Mouse (Mus musculus) cerebellum, postnatal 4 days (tissue): ENCODE data around the gene Fam81a.
A peak's percentile ranks its signal among the peaks of the same experiment; 100 is the strongest.

Experiments used
- DNase-seq, 2 experiments: peaks; one replicate each; pipeline ENCODE4 v3.0.0; 2022; ENCODE audit warnings: low spot score in 2 of 2, mixed read lengths in 1 of 2

The Fam81a gene

DNA sequence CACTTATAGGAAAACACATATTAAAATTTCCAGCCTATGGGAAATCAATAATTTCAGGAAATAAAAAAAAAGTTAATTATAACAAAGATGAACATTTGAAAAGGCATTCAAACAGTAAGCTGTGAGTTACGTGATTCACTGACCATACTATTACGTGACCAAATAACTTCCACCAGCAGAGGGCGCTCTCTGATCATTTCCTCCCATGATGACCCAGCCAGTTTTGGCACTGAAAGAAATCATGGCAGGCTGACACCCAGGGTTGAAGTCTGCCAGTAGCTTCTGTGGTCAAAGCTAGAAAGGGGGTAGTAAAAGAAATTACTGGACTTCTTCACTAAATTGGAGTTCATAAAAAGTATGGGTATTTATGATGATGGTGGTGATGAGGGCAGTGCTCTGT lies 33.1 kb downstream of the Fam81a start:
- DNase-seq, result peak; percentile 82 to 91

GRCm38 (mm10) chr9:70108151-70108550 lies 34.2 kb downstream of the Fam81a start:
- DNase-seq, result no peak

GRCm38 (mm10) chr9:70105573-70105972 lies 36.8 kb downstream of the Fam81a start:
- DNase-seq, result no peak

GRCm38 (mm10) chr9:70103106-70103505 lies 39.3 kb downstream of the Fam81a start:
- DNase-seq, result no peak

GRCm38 (mm10) chr9:70097542-70097941 lies 44.8 kb downstream of the Fam81a start:
- no peak for DNase-seq

DNA sequence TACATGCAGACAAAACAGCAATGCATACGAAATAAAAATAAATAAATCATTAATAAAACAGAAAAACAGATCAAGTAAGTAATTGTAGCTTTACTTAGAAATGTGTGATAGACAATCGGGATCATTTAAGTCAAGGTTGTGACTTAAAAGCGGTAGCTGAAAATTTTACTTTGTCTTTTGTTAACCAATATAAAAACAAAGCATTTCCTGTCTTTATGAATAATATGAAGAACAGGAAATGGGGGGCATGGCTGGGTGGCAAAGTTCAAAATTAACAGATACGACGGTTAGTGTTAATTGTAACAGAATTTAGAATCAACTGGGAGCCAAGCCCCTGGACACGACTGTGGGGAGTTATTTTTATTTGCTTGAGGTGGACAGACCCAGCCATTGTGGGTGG lies 47.3 kb downstream of the Fam81a start:
- no peak for DNase-seq

- peak in 1 of 2 experiments; percentile 35 for DNase-seq
Observed at GRCm38 (mm10) chr9:70090541-70090940, 51.8 kb downstream of the Fam81a start.

GRCm38 (mm10) chr9:70088786-70089096 lies 53.6 kb downstream of the Fam81a start:
- no peak for DNase-seq

DNA sequence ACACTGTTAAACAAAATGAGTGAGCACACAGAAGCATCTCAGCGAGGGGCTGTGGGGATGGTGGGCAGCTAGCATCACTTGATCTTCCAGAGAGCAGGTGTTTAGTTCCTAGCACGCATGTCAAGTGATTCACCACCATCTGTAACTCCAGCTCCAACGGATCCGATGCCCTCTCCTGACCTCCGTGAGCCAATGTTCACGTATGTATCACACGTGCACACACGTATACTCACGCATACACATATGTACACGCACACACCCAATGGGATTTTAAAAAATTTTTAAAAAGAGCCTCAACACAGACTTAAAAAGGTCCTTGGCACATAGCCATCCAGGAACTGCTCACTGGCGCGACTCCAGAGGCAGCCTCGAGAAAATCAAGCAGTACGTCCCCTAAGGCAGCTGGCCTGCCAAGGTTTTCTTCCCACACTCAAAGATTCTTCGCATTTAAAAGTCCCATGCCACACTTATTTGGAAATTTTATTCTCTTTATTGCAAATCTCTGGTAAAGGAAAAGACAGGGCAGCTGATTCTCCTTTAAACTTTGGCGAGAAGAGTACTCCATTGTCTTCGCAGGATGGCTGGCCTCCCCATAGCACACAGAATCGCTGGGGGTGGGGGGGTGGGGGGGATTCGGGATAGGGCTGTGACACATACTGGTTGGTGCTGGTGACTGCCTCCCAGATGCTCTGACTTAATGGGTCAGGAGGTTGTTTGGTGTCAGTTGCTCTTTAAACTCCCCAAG lies 54.1 kb downstream of the Fam81a start:
- peak in 1 of 2 experiments; percentile 50 for DNase-seq

DNA sequence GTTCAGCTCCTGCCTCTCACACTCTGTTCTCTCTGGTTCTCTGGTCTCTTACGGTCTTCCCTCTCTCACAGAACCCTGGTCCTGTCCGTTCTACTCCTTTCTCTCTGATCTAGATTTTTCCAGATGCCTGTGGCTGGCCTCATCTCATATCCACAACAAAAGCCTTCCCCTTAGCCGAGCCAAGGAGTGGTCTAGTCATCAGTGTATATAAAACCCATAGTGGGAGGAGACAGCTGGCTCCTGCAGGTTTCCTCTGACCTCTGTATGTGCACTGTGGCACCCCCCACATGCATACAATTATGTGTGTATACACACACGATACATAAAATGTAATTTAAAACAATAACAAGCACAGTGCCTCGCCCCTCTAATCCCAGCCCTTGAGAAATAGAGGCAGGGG lies 55.0 kb downstream of the Fam81a start:
- DNase-seq, result no peak

DNA sequence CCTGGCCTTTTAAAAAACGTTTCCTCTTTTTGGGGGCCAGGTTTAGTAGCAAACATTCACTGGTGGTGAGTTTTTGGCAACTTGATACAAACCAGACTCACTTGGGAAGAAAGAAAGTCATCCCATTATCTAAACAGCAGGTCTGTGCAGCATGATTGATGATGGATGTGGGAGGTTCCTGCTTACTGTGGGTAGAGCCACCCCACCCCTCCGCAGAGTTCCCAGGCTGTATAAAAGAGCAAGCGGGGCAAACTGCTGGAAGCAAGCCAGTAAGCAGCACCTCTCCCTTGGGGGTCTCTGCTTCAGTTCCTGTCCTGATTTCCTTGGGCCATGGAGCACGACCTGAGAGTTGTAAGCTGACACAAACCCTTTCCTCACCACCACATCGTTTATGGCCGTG lies 56.3 kb downstream of the Fam81a start:
- no peak for DNase-seq

DNA sequence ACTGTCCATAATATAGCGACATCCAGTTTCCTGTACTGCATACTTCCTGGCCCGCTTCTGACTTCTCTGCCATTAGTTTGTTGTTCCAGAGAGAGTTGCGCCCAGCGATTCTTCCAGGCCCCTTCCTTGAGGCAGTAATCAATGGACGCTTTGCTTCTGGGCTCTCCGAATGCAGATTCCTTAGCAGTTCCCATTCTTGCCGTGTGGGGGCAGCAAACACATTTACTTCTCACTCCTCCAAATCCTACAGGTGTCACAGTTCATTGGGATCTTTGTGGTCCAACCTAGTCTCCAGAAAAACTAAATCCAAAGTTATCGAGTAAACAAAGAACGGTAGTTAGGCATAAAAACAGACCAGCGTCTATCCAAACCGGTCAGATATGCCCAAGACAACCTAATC lies 58.3 kb downstream of the Fam81a start:
- peak; percentile 47 to 65 for DNase-seq

GRCm38 (mm10) chr9:70082357-70083204 lies 59.8 kb downstream of the Fam81a start:
- no peak for DNase-seq

DNA sequence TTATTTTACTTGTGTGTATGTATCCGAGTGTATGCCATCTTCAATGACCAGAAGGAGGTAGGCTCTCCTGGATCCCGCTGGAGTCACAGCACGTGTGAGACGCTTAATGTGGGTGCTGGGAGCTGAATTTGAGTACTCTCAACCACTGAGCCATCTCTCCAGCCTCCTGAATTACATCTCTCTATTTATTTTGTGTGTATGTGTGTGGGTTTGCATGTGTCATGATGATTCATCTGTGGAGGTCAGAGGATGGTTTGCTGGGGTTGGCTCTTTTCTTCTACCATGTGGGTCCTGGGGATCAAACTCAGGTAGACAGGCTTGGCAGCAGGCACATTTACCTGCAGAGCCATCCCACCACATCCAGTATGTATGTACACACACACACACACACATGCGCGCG lies 60.6 kb downstream of the Fam81a start:
- no peak for DNase-seq

GRCm38 (mm10) chr9:70080976-70081375 lies 61.4 kb downstream of the Fam81a start:
- no peak for DNase-seq

- no peak for DNase-seq
Observed at GRCm38 (mm10) chr9:70080027-70080800, 62.1 kb downstream of the Fam81a start.

- DNase-seq, result no peak
Observed at GRCm38 (mm10) chr9:70078034-70078433, 64.3 kb downstream of the Fam81a start.

- no peak for DNase-seq
Observed at GRCm38 (mm10) chr9:70077170-70077569, 65.2 kb downstream of the Fam81a start.

- DNase-seq, result no peak
Observed at GRCm38 (mm10) chr9:70072387-70072786, 70.0 kb downstream of the Fam81a start.

GRCm38 (mm10) chr9:70069961-70070435 lies 72.4 kb downstream of the Fam81a start:
- DNase-seq, result no peak

- DNase-seq, result no peak
Observed at GRCm38 (mm10) chr9:70067497-70067896, 74.9 kb downstream of the Fam81a start.

DNA sequence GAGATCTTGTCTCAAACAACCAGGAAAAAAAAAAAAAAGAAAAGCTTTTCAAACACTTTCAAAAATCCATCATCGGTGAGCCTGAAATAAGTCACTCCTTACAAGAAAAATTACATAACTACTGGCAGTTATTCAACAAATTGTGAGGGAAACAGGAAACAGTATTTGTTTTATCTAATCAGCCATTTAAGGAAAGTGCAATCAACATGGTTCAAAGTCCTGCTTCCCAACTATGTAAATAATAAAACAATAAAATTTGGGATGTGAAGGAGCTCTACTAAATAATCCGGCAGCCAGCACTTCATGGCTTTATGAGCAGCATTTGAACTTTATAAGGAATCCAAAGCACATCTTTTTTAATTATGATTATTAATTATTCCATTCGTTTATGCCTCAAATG lies 80.3 kb downstream of the Fam81a start:
- no peak for DNase-seq
